ENCODE assay signal across 9 mouse cellular contexts in the genomic region with DNA sequence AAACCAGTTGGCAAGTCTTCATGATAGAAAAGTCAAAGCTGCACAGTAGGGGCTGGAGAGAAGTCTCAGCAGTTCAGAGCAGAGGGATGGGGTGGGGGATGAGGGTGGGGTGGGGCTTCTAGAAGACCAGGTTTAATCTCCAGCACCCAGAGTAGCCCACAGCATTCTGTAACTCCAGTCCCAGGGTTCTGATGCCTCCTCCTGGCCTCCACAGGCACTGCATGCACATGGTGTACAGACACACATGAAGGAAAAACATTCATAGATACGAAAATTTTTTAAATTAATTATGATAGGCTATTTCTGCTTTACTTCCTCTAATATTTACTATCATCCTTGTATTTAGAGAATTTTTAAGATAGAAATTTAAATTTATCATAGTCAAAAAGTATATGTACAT.
DNase-seq lines count a peak whose midpoint lies in the region; ATAC-seq and TF ChIP-seq lines count a peak whose summit lies in the region.
"Had no signal": no experiment of that assay in that cellular context is flagged by ENCODE, and none has a peak within 500 bp of the region (broad histone marks: within the 10 kb centered on the region; RNA-seq: fewer than 3 reads in every experiment).

No protein-coding gene starts in this region.

- H3K9ac ChIP-seq in kidney, embryonic 16.5 days (replicated peaks; ENCODE audit: low read length) = no peak overlapping the region
- H3K9ac ChIP-seq in ES-E14 (ENCODE audit: insufficient read depth, low read depth, low read length, poor library complexity, severe bottlenecking) = no peak overlapping the region
- no peak overlapping the region for H3K9ac ChIP-seq in hindbrain, embryonic 14.5 days

- WGBS in kidney, embryonic 16.5 days = 80% methylated on average over 1 of the region's 1 CpGs
- WGBS in hindbrain, embryonic 14.5 days = 81% methylated on average over 1 of the region's 1 CpGs

- no peaks in the 10 kb centered on the region for H3K27me3 ChIP-seq in kidney, embryonic 16.5 days (ENCODE audit: insufficient read depth, low read length)
- H3K27me3 ChIP-seq in hindbrain, embryonic 14.5 days (ENCODE audit: control insufficient read depth, insufficient read depth, low read length) = no peaks in the 10 kb centered on the region

- H3K4me3 ChIP-seq in kidney, embryonic 16.5 days (ENCODE audit: low read length) = no peak overlapping the region
- no peak overlapping the region for H3K4me3 ChIP-seq in ES-E14 (ENCODE audit: insufficient read depth in 1 of 2, low read depth in 1 of 2, low read length in 2 of 2, poor library complexity in 1 of 2, severe bottlenecking in 1 of 2)
- no peak overlapping the region for H3K4me3 ChIP-seq in bone marrow macrophage, adult 2 months (ENCODE audit: insufficient read depth, low read length)
- no peak overlapping the region for H3K4me3 ChIP-seq in hindbrain, embryonic 14.5 days (replicated peaks; ENCODE audit: low read length)
- H3K4me3 ChIP-seq: myocyte had no signal

- peak; percentile 26 for DNase-seq in kidney, adult 9 months
- DNase-seq in ES-E14 (ENCODE audit: low read depth, low spot score) = peak; percentile 46
- DNase-seq in lung, postnatal 36 days = peak; percentile 39
- no peak for DNase-seq in gastrocnemius, postnatal 25 days
- DNase-seq in hindbrain, embryonic 14.5 days (ENCODE audit: low spot score) = no peak
- DNase-seq: layer of hippocampus, postnatal 36 days had no signal

- TF ChIP-seq POLR2A in bone marrow macrophage, adult 2 months (IDR thresholded peaks at IDR 0.05; ENCODE audit: borderline replicate concordance, low read depth, low read length) = no peak

- in situ Hi-C loops in ES-E14 (cut with MboI; ENCODE audit: low sequenced_read_pairs in 2 of 2, unreplicated experiment in 2 of 2) = no loop called here

- TF ChIP-seq CTCF in bone marrow macrophage, adult 2 months (IDR thresholded peaks at IDR 0.05; ENCODE audit: low read depth, low read length) = peak; percentile 51; the same call in 1 of the 2 replicates

- no peaks in the 10 kb centered on the region for H3K9me3 ChIP-seq in kidney, embryonic 16.5 days (ENCODE audit: low read length)
- no peaks in the 10 kb centered on the region for H3K9me3 ChIP-seq in ES-E14 (ENCODE audit: control insufficient read depth, insufficient read depth, low read depth, low read length)
- no peaks in the 10 kb centered on the region for H3K9me3 ChIP-seq in hindbrain, embryonic 14.5 days (ENCODE audit: control insufficient read depth, low read length)

- peaks cover 11% of the 10 kb centered on the region; the same call in 1 of the 2 replicates for H3K36me3 ChIP-seq in kidney, embryonic 16.5 days (ENCODE audit: insufficient read depth, low read length)
- H3K36me3 ChIP-seq in ES-E14 (ENCODE audit: control insufficient read depth, insufficient read depth, low read length, poor library complexity, severe bottlenecking) = no peaks in the 10 kb centered on the region
- peaks cover 40% of the 10 kb centered on the region for H3K36me3 ChIP-seq in hindbrain, embryonic 14.5 days (replicated peaks; ENCODE audit: control insufficient read depth, insufficient read depth)

- ATAC-seq in kidney, embryonic 16.5 days (ENCODE audit: low FRiP score, low TSS enrichment) = no peak
- no peak for ATAC-seq in hindbrain, embryonic 14.5 days (ENCODE audit: low FRiP score)

- H3K4me2 ChIP-seq in kidney, embryonic 16.5 days (replicated peaks; ENCODE audit: low read depth, low read length) = no peak overlapping the region
- no peak overlapping the region for H3K4me2 ChIP-seq in hindbrain, embryonic 14.5 days (replicated peaks)

- H3K27ac ChIP-seq in kidney, embryonic 16.5 days (ENCODE audit: low read length) = no peak overlapping the region
- no peak overlapping the region for H3K27ac ChIP-seq in ES-E14 (ENCODE audit: insufficient read depth, low read depth, low read length, poor library complexity, severe bottlenecking)
- no peak overlapping the region for H3K27ac ChIP-seq in bone marrow macrophage, adult 2 months (ENCODE audit: insufficient read depth, low read depth, low read length)
- H3K27ac ChIP-seq in hindbrain, embryonic 14.5 days = no peak overlapping the region

- no peaks in the 10 kb centered on the region for H3K4me1 ChIP-seq in kidney, embryonic 16.5 days (ENCODE audit: insufficient read depth, low read length)
- H3K4me1 ChIP-seq in ES-E14 (ENCODE audit: control insufficient read depth in 2 of 2, insufficient read depth in 2 of 2, low read length in 2 of 2, poor library complexity in 1 of 2) = no peaks in the 10 kb centered on the region
- no peaks in the 10 kb centered on the region for H3K4me1 ChIP-seq in bone marrow macrophage, adult 2 months (ENCODE audit: control insufficient read depth, insufficient read depth, low read length)
- H3K4me1 ChIP-seq in hindbrain, embryonic 14.5 days (replicated peaks; ENCODE audit: control insufficient read depth, insufficient read depth, low read length) = no peaks in the 10 kb centered on the region

TF ChIP-seq in ES-E14, 5 proteins besides CTCF, POLR2A, EP300 and RAD21:
- TF ChIP-seq ZC3H11A (IDR thresholded peaks at IDR 0.05; ENCODE audit: borderline replicate concordance, low read depth, low read length) = peak; percentile 93
- TF ChIP-seq CHD2 (IDR thresholded peaks at IDR 0.05; ENCODE audit: low read depth, low read length) = no peak

Comparison
In these comparisons a context has a peak if more than half of its experiments do, and no peak if none do; other contexts are left out.
1. DNase-seq: peak in kidney, adult 9 months (single experiment), ES-E14 (single experiment) and lung, postnatal 36 days (single experiment); none in gastrocnemius, postnatal 25 days (single experiment) and hindbrain, embryonic 14.5 days (single experiment).